25 mouse cellular contexts compared by ENCODE assay signal in genomic region chr9:104678571-104678970, GRCm38 (mm10).
DNase-seq lines count a peak whose midpoint lies in the region; ATAC-seq and TF ChIP-seq lines count a peak whose summit lies in the region.
"Had no signal": no experiment of that assay in that cellular context is flagged by ENCODE, and none has a peak within 500 bp of the region (broad histone marks: within the 10 kb centered on the region; RNA-seq: fewer than 3 reads in every experiment).

No protein-coding gene starts in this region.

- 89% methylated on average over 3 of the region's 3 CpGs for WGBS in kidney, embryonic 15.5 days

- H3K9ac ChIP-seq in kidney, embryonic 15.5 days: no peak overlapping the region
- H3K9ac ChIP-seq: embryonic facial prominence, embryonic 12.5 days; hindbrain, embryonic 12.5 days; intestine, embryonic 15.5 days; limb, embryonic 12.5 days; liver, embryonic 13.5 days; stomach, embryonic 15.5 days had no signal

- TF ChIP-seq CTCF in layer of hippocampus, adult 2 months (conservative IDR thresholded peaks at IDR 0.05): no peak

- H3K4me1 ChIP-seq in kidney, embryonic 15.5 days: no peaks in the 10 kb centered on the region
- H3K4me1 ChIP-seq: embryonic facial prominence, embryonic 12.5 days; hindbrain, embryonic 12.5 days; intestine, embryonic 15.5 days; limb, embryonic 12.5 days; liver, embryonic 13.5 days; stomach, embryonic 15.5 days had no signal

- peak; percentile 88 for DNase-seq in kidney, adult 11 months
- DNase-seq in testis, postnatal 10 days (ENCODE audit: low spot score): peak; percentile 43
- no peak for DNase-seq in testis, postnatal 14 days (ENCODE audit: low spot score)
- peak; percentile 81 for DNase-seq in kidney, postnatal 14 days
- DNase-seq in layer of hippocampus, adult 2 months (ENCODE audit: low spot score in 2 of 2): no peak
- no peak for DNase-seq in lung, postnatal 14 days
- DNase-seq: adrenal gland, adult 2 months; B cell, adult 2 months; cerebellum, adult 18-20 months; gastrocnemius, postnatal 14 days; liver, embryonic 13.5 days; lung, adult 2 months; lung, postnatal 10 days; midbrain, embryonic 14.5 days; thymus, adult 18-20 months; thymus, postnatal 25 days had no signal

- H3K27ac ChIP-seq in kidney, embryonic 15.5 days: no peak overlapping the region
- no peak overlapping the region for H3K27ac ChIP-seq in layer of hippocampus, adult 2 months
- H3K27ac ChIP-seq: embryonic facial prominence, embryonic 12.5 days; hindbrain, embryonic 12.5 days; hindbrain, postnatal 0 days; intestine, embryonic 15.5 days; left cerebral cortex, adult 2 months; limb, embryonic 12.5 days; liver, embryonic 13.5 days; stomach, embryonic 15.5 days had no signal

- no peak overlapping the region for H3K4me2 ChIP-seq in kidney, embryonic 15.5 days
- H3K4me2 ChIP-seq: embryonic facial prominence, embryonic 12.5 days; hindbrain, embryonic 12.5 days; intestine, embryonic 15.5 days; limb, embryonic 12.5 days; liver, embryonic 13.5 days; stomach, embryonic 15.5 days had no signal

- no peak for ATAC-seq in kidney, embryonic 15.5 days (replicated peaks; ENCODE audit: low FRiP score)
- ATAC-seq: forebrain, embryonic 14.5 days; hindbrain, postnatal 0 days; intestine, embryonic 15.5 days had no signal

- no peak overlapping the region for H3K4me3 ChIP-seq in kidney, embryonic 15.5 days (replicated peaks)
- H3K4me3 ChIP-seq in layer of hippocampus, adult 2 months: no peak overlapping the region
- H3K4me3 ChIP-seq: embryonic facial prominence, embryonic 12.5 days; hindbrain, embryonic 12.5 days; intestine, embryonic 15.5 days; left cerebral cortex, adult 2 months; limb, embryonic 12.5 days; liver, embryonic 13.5 days; stomach, embryonic 15.5 days had no signal

- H3K27me3 ChIP-seq in kidney, embryonic 15.5 days: no peaks in the 10 kb centered on the region
- H3K27me3 ChIP-seq: embryonic facial prominence, embryonic 12.5 days; hindbrain, embryonic 12.5 days; intestine, embryonic 15.5 days; limb, embryonic 12.5 days; liver, embryonic 13.5 days; stomach, embryonic 15.5 days had no signal

- H3K36me3 ChIP-seq in kidney, embryonic 15.5 days: no peaks in the 10 kb centered on the region
- H3K36me3 ChIP-seq: embryonic facial prominence, embryonic 12.5 days; hindbrain, embryonic 12.5 days; intestine, embryonic 15.5 days; limb, embryonic 12.5 days; liver, embryonic 13.5 days; stomach, embryonic 15.5 days had no signal

- no peaks in the 10 kb centered on the region for H3K9me3 ChIP-seq in kidney, embryonic 15.5 days (replicated peaks)
- H3K9me3 ChIP-seq: embryonic facial prominence, embryonic 12.5 days; hindbrain, embryonic 12.5 days; intestine, embryonic 15.5 days; limb, embryonic 12.5 days; liver, embryonic 13.5 days; stomach, embryonic 15.5 days had no signal

Comparison
In these comparisons a context has a peak if more than half of its experiments do, and no peak if none do; other contexts are left out.
1. DNase-seq: peak in kidney, adult 11 months (single experiment), testis, postnatal 10 days (single experiment) and kidney, postnatal 14 days (single experiment); none in testis, postnatal 14 days (single experiment), layer of hippocampus, adult 2 months (0 of 2) and lung, postnatal 14 days (single experiment).